Mouse (Mus musculus): ENCODE data around the gene Fli1. TPM values are rescaled to one million over a fixed set of nuclear protein-coding genes. Genes with fewer than 3 reads are reported as not detected.

Gene Fli1
- total and polyA plus RNA-seq, 2 experiments = 1.6 to 3.0 TPM

DNA sequence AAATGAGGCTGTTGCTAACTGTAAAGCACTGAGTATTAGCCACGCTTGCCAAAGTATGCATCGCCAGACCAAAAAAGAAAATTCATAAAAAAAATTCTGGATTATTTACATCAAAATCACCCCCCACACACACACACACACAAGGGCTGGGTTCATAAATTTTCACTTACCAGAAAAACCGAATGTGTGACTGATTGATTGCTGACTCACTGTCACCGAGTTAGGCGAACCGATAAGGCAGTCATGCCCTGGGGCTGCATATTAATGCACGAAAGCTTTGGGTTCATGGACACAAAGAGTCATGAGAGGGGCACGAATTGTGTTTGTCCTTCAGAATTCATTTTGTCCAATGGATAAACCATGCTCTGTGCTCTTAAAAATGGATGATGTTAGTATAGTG is 17.2 kb upstream of the Fli1 start:
- Histone ChIP-seq H3K27ac (replicated peaks; ENCODE audit: insufficient read depth, low read depth, low read length) (no peak overlapping the region), H3K4me3 (ENCODE audit: insufficient read depth, low read depth, low read length) (no peak overlapping the region), H3K36me3 (ENCODE audit: control insufficient read depth, insufficient read depth, low read length) (no peaks in the 10 kb centered on the region), H3K9ac (ENCODE audit: low read depth, low read length) (no peak overlapping the region), H3K4me1 (ENCODE audit: control insufficient read depth, insufficient read depth, low read length) (no peaks in the 10 kb centered on the region), H3K79me2 (ENCODE audit: control insufficient read depth, insufficient read depth, low read length) (no peaks in the 10 kb centered on the region), H3K27me3 (ENCODE audit: control insufficient read depth, insufficient read depth, low read length) (no peaks in the 10 kb centered on the region)
- TF ChIP-seq POLR2A (IDR thresholded peaks at IDR 0.05; ENCODE audit: extremely low read depth, insufficient read depth, low read length) = no peak
- TF ChIP-seq CTCF (IDR thresholded peaks at IDR 0.05; ENCODE audit: low read depth, low read length) = no peak
- no peak for DNase-seq (ENCODE audit: extremely low read depth, low read depth, low spot score)
- WGBS = 83% methylated on average over 8 of the region's 8 CpGs

DNA sequence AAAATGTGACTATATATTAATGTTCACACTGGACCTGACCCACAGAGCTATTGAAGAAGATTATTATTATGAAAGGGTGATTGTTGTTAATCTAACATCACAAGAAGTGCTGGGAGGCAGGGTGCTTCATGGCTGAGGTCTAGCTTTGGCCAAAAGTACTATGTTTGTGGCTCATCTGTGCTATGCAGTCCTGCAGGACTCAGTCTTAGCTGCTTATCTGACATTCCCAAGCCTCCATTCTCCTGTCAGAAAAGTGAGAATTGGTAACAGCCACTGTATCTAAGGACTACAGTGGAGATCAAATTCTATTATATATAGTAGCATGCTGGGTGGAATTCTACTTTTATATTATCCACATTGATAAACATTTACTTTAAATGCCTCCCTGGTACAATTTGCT is 16.8 kb upstream of the Fli1 start:
- Histone ChIP-seq H3K27me3 (ENCODE audit: control insufficient read depth, insufficient read depth, low read length) (no peaks in the 10 kb centered on the region), H3K4me1 (ENCODE audit: control insufficient read depth, insufficient read depth, low read length) (no peaks in the 10 kb centered on the region), H3K79me2 (ENCODE audit: control insufficient read depth, insufficient read depth, low read length) (no peaks in the 10 kb centered on the region), H3K27ac (replicated peaks; ENCODE audit: insufficient read depth, low read depth, low read length) (no peak overlapping the region), H3K9ac (ENCODE audit: low read depth, low read length) (no peak overlapping the region), H3K4me3 (ENCODE audit: insufficient read depth, low read depth, low read length) (no peak overlapping the region), H3K36me3 (ENCODE audit: control insufficient read depth, insufficient read depth, low read length) (no peaks in the 10 kb centered on the region)
- no peak for DNase-seq (ENCODE audit: extremely low read depth, low read depth, low spot score)
- TF ChIP-seq CTCF (IDR thresholded peaks at IDR 0.05; ENCODE audit: low read depth, low read length) = no peak
- no peak for TF ChIP-seq POLR2A (IDR thresholded peaks at IDR 0.05; ENCODE audit: extremely low read depth, insufficient read depth, low read length)

DNA sequence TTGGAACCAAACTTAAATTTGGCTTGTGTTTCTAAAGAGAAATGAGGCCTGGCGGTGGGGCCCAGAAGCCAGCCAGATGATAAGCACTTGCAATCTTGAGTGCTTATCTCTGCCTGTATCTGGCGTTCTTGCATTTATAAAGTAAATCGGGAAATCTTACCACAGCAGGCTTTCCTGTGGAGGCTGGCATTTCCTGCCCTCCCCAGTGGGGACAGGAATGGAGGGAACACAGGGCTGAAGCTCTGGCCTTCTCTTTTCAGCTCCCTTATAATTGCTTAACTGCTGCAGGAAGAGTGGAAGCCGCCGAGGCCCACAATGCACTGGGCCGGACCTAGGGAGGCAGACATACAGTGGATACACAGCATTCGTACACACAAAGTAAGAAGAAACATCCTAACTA is 13.7 kb upstream of the Fli1 start:
- H3K36me3 ChIP-seq (ENCODE audit: control insufficient read depth, insufficient read depth, low read length) = no peaks in the 10 kb centered on the region
- no peaks in the 10 kb centered on the region for H3K27me3 ChIP-seq (ENCODE audit: control insufficient read depth, insufficient read depth, low read length)
- no peak for DNase-seq (ENCODE audit: extremely low read depth, low read depth, low spot score)
- 70% methylated on average over 7 of the region's 7 CpGs for WGBS
- no peaks in the 10 kb centered on the region for H3K4me1 ChIP-seq (ENCODE audit: control insufficient read depth, insufficient read depth, low read length)
- H3K4me3 ChIP-seq (ENCODE audit: insufficient read depth, low read depth, low read length) = no peak overlapping the region
- no peaks in the 10 kb centered on the region for H3K79me2 ChIP-seq (ENCODE audit: control insufficient read depth, insufficient read depth, low read length)
- H3K9ac ChIP-seq (ENCODE audit: low read depth, low read length) = no peak overlapping the region
- no peak overlapping the region for H3K27ac ChIP-seq (replicated peaks; ENCODE audit: insufficient read depth, low read depth, low read length)
- TF ChIP-seq CTCF (IDR thresholded peaks at IDR 0.05; ENCODE audit: low read depth, low read length) (no peak), POLR2A (IDR thresholded peaks at IDR 0.05; ENCODE audit: extremely low read depth, insufficient read depth, low read length) (no peak)

DNA sequence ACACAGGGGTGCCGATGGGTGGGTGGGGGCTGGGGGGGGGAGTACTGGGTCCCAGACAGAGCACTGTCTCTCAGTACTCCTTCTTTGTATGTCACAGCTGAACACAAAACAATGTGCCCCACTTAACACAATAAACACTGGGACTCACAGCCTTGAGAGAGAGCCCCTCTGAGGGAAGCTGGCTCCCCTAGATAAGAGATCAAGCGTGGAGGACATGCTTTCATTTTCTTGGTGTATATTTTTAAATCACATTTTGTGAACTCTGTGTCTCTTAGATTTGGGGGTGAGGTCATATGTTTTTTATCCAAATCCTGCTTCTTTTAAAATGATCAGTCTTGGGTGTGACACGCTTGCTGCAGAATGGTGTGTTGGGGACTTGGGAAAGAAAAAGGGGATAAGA is 12.6 kb upstream of the Fli1 start:
- Histone ChIP-seq H3K27me3 (ENCODE audit: control insufficient read depth, insufficient read depth, low read length) (no peaks in the 10 kb centered on the region), H3K36me3 (ENCODE audit: control insufficient read depth, insufficient read depth, low read length) (no peaks in the 10 kb centered on the region), H3K9ac (ENCODE audit: low read depth, low read length) (no peak overlapping the region), H3K4me3 (ENCODE audit: insufficient read depth, low read depth, low read length) (no peak overlapping the region), H3K27ac (replicated peaks; ENCODE audit: insufficient read depth, low read depth, low read length) (no peak overlapping the region), H3K79me2 (ENCODE audit: control insufficient read depth, insufficient read depth, low read length) (no peaks in the 10 kb centered on the region), H3K4me1 (ENCODE audit: control insufficient read depth, insufficient read depth, low read length) (no peaks in the 10 kb centered on the region)
- WGBS = 90% methylated on average over 3 of the region's 3 CpGs
- DNase-seq (ENCODE audit: extremely low read depth, low read depth, low spot score) = no peak
- no peak for TF ChIP-seq POLR2A (IDR thresholded peaks at IDR 0.05; ENCODE audit: extremely low read depth, insufficient read depth, low read length)
- no peak for TF ChIP-seq CTCF (IDR thresholded peaks at IDR 0.05; ENCODE audit: low read depth, low read length)

DNA sequence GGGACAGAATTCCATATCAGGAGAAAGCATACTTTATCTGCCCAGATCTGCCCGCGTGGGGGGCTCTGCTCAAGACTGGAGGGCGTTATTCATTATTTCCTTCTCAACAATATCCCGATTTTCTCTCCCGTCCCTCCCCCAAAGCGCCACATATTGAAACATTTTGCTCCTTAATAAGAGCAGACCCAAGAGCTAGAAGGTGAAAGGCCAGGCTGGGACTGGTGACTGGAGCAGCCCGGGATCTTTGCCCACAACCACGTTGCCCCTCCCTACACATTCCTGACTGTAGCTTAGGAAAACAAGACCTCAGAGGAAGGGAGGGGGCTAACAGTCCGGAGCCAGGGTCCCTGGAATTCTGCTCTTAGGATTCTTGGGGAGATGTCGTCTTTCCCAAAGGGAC is 7.9 kb upstream of the Fli1 start:
- Histone ChIP-seq H3K4me1 (ENCODE audit: control insufficient read depth, insufficient read depth, low read length) (no peaks in the 10 kb centered on the region), H3K36me3 (ENCODE audit: control insufficient read depth, insufficient read depth, low read length) (no peaks in the 10 kb centered on the region), H3K79me2 (ENCODE audit: control insufficient read depth, insufficient read depth, low read length) (no peaks in the 10 kb centered on the region), H3K27me3 (ENCODE audit: control insufficient read depth, insufficient read depth, low read length) (0 out of 2 replicates have a peak, but pooled peaks cover 3% of the 10 kb centered on the region), H3K9ac (ENCODE audit: low read depth, low read length) (no peak overlapping the region), H3K27ac (replicated peaks; ENCODE audit: insufficient read depth, low read depth, low read length) (no peak overlapping the region), H3K4me3 (ENCODE audit: insufficient read depth, low read depth, low read length) (no peak overlapping the region)
- 27% methylated on average over 10 of the region's 10 CpGs for WGBS
- DNase-seq (ENCODE audit: extremely low read depth, low read depth, low spot score) = no peak
- TF ChIP-seq CTCF (IDR thresholded peaks at IDR 0.05; ENCODE audit: low read depth, low read length) (no peak), POLR2A (IDR thresholded peaks at IDR 0.05; ENCODE audit: extremely low read depth, insufficient read depth, low read length) (no peak)

DNA sequence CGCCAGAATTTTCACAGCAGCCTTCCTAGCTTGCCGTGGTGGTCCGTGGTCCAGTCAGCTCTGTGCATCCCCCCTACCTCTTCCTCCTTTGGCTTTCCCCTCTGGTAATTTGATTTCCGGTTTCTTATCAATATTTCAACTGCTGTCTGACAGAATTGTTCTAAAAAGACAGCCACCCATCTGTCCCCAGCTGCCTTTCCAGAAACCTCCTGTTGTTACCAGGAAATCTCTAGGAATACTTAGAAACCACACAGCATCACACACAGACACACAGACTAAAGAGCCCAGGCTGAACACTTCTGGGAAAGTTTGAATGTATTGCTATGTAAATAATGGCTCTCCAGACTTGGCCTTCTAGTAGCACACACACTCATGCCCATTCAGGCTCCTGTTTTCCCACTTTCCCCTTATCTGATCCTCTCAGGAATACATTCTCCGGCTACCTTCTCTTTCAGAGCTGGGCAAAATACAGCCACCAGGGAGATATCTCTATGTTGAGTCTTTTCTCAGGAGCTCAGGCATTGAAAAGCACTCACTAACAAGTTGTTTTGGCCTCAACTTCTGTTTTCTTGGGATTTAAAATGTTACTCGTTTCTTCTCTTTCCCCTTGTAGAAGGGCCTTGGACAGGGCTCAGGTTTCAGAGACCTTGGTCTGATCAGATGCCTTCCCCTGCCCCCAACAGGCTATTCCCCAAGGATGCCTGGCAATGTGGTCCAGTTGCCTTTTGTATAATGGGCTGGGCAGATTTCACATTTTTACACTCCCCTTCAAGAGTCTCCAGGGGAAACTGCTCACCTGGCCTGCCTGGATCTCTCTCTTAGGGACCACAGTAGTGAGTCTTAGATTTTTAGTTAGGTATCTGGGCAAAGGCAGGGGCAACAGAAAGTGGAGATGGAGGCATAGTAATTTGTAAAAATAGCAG is 7.1 kb upstream of the Fli1 start:
- Histone ChIP-seq H3K36me3 (ENCODE audit: control insufficient read depth, insufficient read depth, low read length) (no peaks in the 10 kb centered on the region), H3K27ac (replicated peaks; ENCODE audit: insufficient read depth, low read depth, low read length) (no peak overlapping the region), H3K79me2 (ENCODE audit: control insufficient read depth, insufficient read depth, low read length) (no peaks in the 10 kb centered on the region), H3K4me3 (ENCODE audit: insufficient read depth, low read depth, low read length) (no peak overlapping the region), H3K9ac (ENCODE audit: low read depth, low read length) (no peak overlapping the region), H3K4me1 (ENCODE audit: control insufficient read depth, insufficient read depth, low read length) (no peaks in the 10 kb centered on the region), H3K27me3 (ENCODE audit: control insufficient read depth, insufficient read depth, low read length) (0 out of 2 replicates have a peak, but pooled peaks cover 3% of the 10 kb centered on the region)
- 27% methylated on average over 6 of the region's 6 CpGs for WGBS
- no peak for DNase-seq (ENCODE audit: extremely low read depth, low read depth, low spot score)
- TF ChIP-seq CTCF (IDR thresholded peaks at IDR 0.05; ENCODE audit: low read depth, low read length) (no peak), POLR2A (IDR thresholded peaks at IDR 0.05; ENCODE audit: extremely low read depth, insufficient read depth, low read length) (no peak)
